Mouse (Mus musculus): ENCODE data around the gene Ramp2. TPM values are rescaled to one million over a fixed set of nuclear protein-coding genes. Genes with fewer than 3 reads are reported as not detected.

Ramp2 gene
- polyA plus RNA-seq, 1 experiment from 2014 or later = 117 TPM

DNA sequence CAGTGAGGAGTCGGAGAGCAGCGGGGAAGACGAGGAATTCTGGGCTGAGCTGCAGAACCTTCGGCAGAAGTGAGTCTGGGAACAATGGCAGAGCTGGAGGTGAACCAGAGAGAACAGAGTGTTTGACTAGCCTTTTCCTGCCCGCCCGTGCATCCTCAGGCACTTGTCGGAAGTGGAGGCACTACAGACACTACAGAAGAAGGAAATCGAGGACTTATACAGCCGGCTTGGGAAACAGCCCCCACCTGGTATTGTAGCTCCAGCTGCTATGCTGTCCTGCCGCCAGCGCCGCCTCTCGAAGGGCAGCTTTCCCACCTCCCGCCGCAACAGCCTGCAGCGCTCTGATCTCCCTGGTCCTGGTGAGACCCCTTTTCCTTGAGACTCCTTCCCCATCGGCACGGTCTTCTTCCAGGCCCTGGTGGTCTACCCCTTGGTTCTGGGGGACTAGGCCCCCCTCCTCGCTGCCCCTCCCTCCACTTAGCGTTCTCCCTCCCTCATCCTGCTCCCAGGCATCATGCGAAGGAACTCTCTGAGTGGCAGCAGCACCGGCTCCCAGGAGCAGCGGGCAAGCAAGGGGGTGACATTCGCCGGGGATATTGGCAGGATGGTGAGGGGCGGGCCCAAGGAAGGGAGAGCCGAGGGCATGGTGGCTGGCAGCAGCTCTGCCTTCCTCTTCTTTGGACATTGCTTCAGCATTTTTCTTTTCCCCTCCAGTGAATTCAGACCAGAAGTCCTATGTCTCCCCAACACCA lies 30.7 kb downstream of the Ramp2 start:
- Histone ChIP-seq H3K4me3 (replicated peaks; ENCODE audit: low read length) (no peak overlapping the region), H3K9me3 (ENCODE audit: control insufficient read depth, low read length) (no peaks in the 10 kb centered on the region), H3K27me3 (ENCODE audit: control insufficient read depth, insufficient read depth, low read length) (no peaks in the 10 kb centered on the region), H3K27ac (no peak overlapping the region), H3K4me1 (replicated peaks; ENCODE audit: control insufficient read depth, insufficient read depth, low read length) (peaks cover 13% of the 10 kb centered on the region), H3K9ac (no peak overlapping the region), H3K4me2 (replicated peaks) (peak overlapping the region; percentile 16; the same call in 1 of the 2 replicates), H3K36me3 (replicated peaks; ENCODE audit: control insufficient read depth, insufficient read depth) (no peaks in the 10 kb centered on the region)
- ATAC-seq (ENCODE audit: low FRiP score) (no peak), DNase-seq (ENCODE audit: low spot score) (no peak)
- WGBS = 24% methylated on average over 27 of the region's 27 CpGs

GRCm38 (mm10) chr11:101277381-101278222 lies 31.8 kb downstream of the Ramp2 start:
- Histone ChIP-seq H3K4me1 (replicated peaks; ENCODE audit: control insufficient read depth, insufficient read depth, low read length) (peaks cover 13% of the 10 kb centered on the region), H3K27me3 (ENCODE audit: control insufficient read depth, insufficient read depth, low read length) (no peaks in the 10 kb centered on the region), H3K9me3 (ENCODE audit: control insufficient read depth, low read length) (no peaks in the 10 kb centered on the region), H3K27ac (no peak overlapping the region), H3K9ac (peak overlapping the region; percentile 75), H3K4me2 (replicated peaks) (peak overlapping the region; percentile 88), H3K4me3 (replicated peaks; ENCODE audit: low read length) (peak overlapping the region; percentile 59), H3K36me3 (replicated peaks; ENCODE audit: control insufficient read depth, insufficient read depth) (no peaks in the 10 kb centered on the region)
- 75% methylated on average over 12 of the region's 12 CpGs for WGBS
- no peak for ATAC-seq (ENCODE audit: low FRiP score)
- DNase-seq (ENCODE audit: low spot score) = no peak

- DNase-seq (ENCODE audit: low spot score) (peak; percentile 90), ATAC-seq (ENCODE audit: low FRiP score) (peak; percentile 95)
- H3K27me3 ChIP-seq (ENCODE audit: control insufficient read depth, insufficient read depth, low read length) = no peaks in the 10 kb centered on the region
- 12% methylated on average over 45 of the region's 45 CpGs for WGBS
- peak within 1 kb of the TSS; percentile 88 for H3K4me2 ChIP-seq (replicated peaks)
- H3K9me3 ChIP-seq (ENCODE audit: control insufficient read depth, low read length) = no peaks in the 10 kb centered on the region
- peak within 1 kb of the TSS; percentile 59 for H3K4me3 ChIP-seq (replicated peaks; ENCODE audit: low read length)
- peaks cover 13% of the 10 kb centered on the region for H3K4me1 ChIP-seq (replicated peaks; ENCODE audit: control insufficient read depth, insufficient read depth, low read length)
- H3K9ac ChIP-seq = peak within 1 kb of the TSS; percentile 75
- peak within 1 kb of the TSS; percentile 69 for H3K27ac ChIP-seq
- no peaks in the 10 kb centered on the region for H3K36me3 ChIP-seq (replicated peaks; ENCODE audit: control insufficient read depth, insufficient read depth)
Observed at GRCm38 (mm10) chr11:101278223-101279192, 32.7 kb downstream of the Ramp2 start, which contains the start of the genes Cntd1 and Coa3. Cntd1 (plus strand) TSS chr11:101279012. Coa3 (minus strand) TSS chr11:101279114.

DNA sequence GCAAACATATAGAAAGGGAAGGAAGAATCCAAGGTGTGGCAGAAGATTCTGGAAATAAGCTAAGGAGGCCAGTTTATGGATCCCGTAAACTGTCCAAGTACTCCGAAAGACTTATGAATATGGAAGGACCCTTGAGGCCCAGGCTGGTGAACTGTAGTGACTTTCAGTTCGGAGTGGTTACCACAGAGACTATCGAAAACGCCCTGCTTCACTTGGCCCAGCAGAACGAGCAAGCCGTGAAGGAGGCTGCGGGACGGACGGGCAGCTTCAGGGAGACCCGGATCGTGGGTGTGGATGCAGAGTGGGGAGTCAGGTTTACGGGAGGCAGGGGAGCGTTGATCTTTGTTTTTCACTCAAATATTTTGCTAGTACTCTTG lies 33.4 kb downstream of the Ramp2 start:
- H3K36me3 ChIP-seq (replicated peaks; ENCODE audit: control insufficient read depth, insufficient read depth) = no peaks in the 10 kb centered on the region
- ATAC-seq (ENCODE audit: low FRiP score) (peak; percentile 32; the same call in 1 of the 2 replicates), DNase-seq (ENCODE audit: low spot score) (no peak)
- H3K4me1 ChIP-seq (replicated peaks; ENCODE audit: control insufficient read depth, insufficient read depth, low read length) = peaks cover 13% of the 10 kb centered on the region
- no peaks in the 10 kb centered on the region for H3K9me3 ChIP-seq (ENCODE audit: control insufficient read depth, low read length)
- no peaks in the 10 kb centered on the region for H3K27me3 ChIP-seq (ENCODE audit: control insufficient read depth, insufficient read depth, low read length)
- no peak overlapping the region for H3K9ac ChIP-seq
- H3K4me3 ChIP-seq (replicated peaks; ENCODE audit: low read length) = peak overlapping the region; percentile 59
- 61% methylated on average over 14 of the region's 14 CpGs for WGBS
- peak overlapping the region; percentile 88 for H3K4me2 ChIP-seq (replicated peaks)
- no peak overlapping the region for H3K27ac ChIP-seq

- peaks cover 13% of the 10 kb centered on the region for H3K4me1 ChIP-seq (replicated peaks; ENCODE audit: control insufficient read depth, insufficient read depth, low read length)
- ATAC-seq (ENCODE audit: low FRiP score) = no peak
- peaks cover 4% of the 10 kb centered on the region; the same call in 1 of the 2 replicates for H3K36me3 ChIP-seq (replicated peaks; ENCODE audit: control insufficient read depth, insufficient read depth)
- H3K4me3 ChIP-seq (replicated peaks; ENCODE audit: low read length) = no peak overlapping the region
- no peaks in the 10 kb centered on the region for H3K27me3 ChIP-seq (ENCODE audit: control insufficient read depth, insufficient read depth, low read length)
- no peaks in the 10 kb centered on the region for H3K9me3 ChIP-seq (ENCODE audit: control insufficient read depth, low read length)
- 50% methylated on average over 7 of the region's 7 CpGs for WGBS
- no peak overlapping the region for H3K27ac ChIP-seq
- H3K9ac ChIP-seq = no peak overlapping the region
- no peak for DNase-seq (ENCODE audit: low spot score)
- H3K4me2 ChIP-seq (replicated peaks) = no peak overlapping the region
Observed at GRCm38 (mm10) chr11:101280837-101281236, 35.0 kb downstream of the Ramp2 start.

DNA sequence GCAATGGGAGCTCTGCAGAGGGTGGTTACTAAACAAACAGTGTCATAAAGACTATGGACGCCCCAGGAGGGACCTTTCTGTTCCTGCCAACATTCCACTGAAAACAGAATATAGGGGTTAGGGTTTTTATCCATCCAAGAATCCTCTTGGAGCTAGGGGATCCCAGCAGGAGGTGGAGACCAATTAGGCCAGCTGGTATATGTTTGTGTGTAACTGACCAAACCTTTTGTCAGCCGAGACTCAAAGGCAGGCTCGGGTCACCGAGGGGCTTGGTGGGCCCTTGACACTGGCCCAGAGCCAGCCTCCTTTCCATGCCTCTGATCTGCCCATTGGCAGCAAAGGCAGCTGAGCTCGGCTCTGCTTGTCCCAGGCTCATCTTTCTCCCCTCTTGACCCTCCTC lies 37.1 kb downstream of the Ramp2 start:
- Histone ChIP-seq H3K4me1 (replicated peaks; ENCODE audit: control insufficient read depth, insufficient read depth, low read length) (peaks cover 5% of the 10 kb centered on the region), H3K9ac (no peak overlapping the region), H3K27ac (no peak overlapping the region), H3K27me3 (ENCODE audit: control insufficient read depth, insufficient read depth, low read length) (no peaks in the 10 kb centered on the region), H3K36me3 (replicated peaks; ENCODE audit: control insufficient read depth, insufficient read depth) (peaks cover 23% of the 10 kb centered on the region), H3K4me2 (replicated peaks) (no peak overlapping the region), H3K4me3 (replicated peaks; ENCODE audit: low read length) (no peak overlapping the region), H3K9me3 (ENCODE audit: control insufficient read depth, low read length) (no peaks in the 10 kb centered on the region)
- ATAC-seq (ENCODE audit: low FRiP score) = no peak
- WGBS = 33% methylated on average over 5 of the region's 5 CpGs
- no peak for DNase-seq (ENCODE audit: low spot score)

DNA sequence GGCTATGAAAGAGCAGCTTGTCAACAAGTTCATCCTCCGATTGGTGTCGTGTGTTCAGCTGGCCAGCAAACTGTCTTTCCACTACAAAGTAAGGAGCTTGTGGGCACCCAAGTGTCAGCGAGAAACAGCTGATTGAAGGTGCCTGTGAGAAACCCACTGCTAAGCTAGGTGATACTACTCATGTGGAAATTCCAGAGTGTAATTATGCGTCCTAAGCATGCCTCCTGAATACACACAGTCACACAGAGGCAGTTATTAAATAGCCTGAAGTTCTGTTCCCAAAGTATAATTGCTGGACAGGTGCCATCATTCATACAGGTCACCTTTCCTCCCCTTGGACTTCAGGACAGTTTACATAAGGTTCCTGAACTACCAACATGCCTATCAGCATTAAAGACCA lies 38.0 kb downstream of the Ramp2 start:
- no peak overlapping the region for H3K4me3 ChIP-seq (replicated peaks; ENCODE audit: low read length)
- DNase-seq (ENCODE audit: low spot score) = no peak

DNA sequence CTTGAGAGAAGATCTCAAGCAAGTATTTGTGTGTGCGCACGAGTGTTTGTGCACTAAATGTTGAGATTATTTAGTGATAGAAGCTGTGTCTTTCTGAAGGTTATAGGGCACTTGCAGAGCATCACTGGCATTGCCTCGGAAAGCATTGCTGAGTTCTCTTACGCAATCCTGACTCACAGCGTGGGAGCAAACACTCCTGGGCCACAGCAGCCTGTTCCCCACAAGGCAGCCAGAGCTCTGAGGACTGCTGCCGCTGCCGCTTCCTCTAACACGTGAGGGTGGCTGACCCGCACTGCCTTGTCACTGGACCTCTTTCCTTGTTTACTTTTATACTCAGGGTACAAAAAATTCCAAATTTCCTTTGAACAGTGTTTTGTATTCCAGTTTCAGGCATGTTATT lies 41.5 kb downstream of the Ramp2 start:
- Histone ChIP-seq H3K4me3 (replicated peaks; ENCODE audit: low read length) (no peak overlapping the region), H3K9ac (no peak overlapping the region), H3K27ac (no peak overlapping the region), H3K36me3 (replicated peaks; ENCODE audit: control insufficient read depth, insufficient read depth) (peaks cover 67% of the 10 kb centered on the region), H3K9me3 (ENCODE audit: control insufficient read depth, low read length) (no peaks in the 10 kb centered on the region), H3K4me2 (replicated peaks) (no peak overlapping the region), H3K27me3 (ENCODE audit: control insufficient read depth, insufficient read depth, low read length) (no peaks in the 10 kb centered on the region), H3K4me1 (replicated peaks; ENCODE audit: control insufficient read depth, insufficient read depth, low read length) (no peaks in the 10 kb centered on the region)
- DNase-seq (ENCODE audit: low spot score) = no peak
- no peak for ATAC-seq (ENCODE audit: low FRiP score)
- 89% methylated on average over 9 of the region's 9 CpGs for WGBS

More for the DNA sequence above, 38.0 kb downstream of the Ramp2 start:
- H3K4me2 ChIP-seq (replicated peaks) = no peak overlapping the region
- no peak for ATAC-seq (ENCODE audit: low FRiP score)
- no peaks in the 10 kb centered on the region for H3K27me3 ChIP-seq (ENCODE audit: control insufficient read depth, insufficient read depth, low read length)
- no peaks in the 10 kb centered on the region for H3K9me3 ChIP-seq (ENCODE audit: control insufficient read depth, low read length)
- H3K9ac ChIP-seq = no peak overlapping the region
- peaks cover 32% of the 10 kb centered on the region for H3K36me3 ChIP-seq (replicated peaks; ENCODE audit: control insufficient read depth, insufficient read depth)
- 76% methylated on average over 4 of the region's 4 CpGs for WGBS
- H3K4me1 ChIP-seq (replicated peaks; ENCODE audit: control insufficient read depth, insufficient read depth, low read length) = no peaks in the 10 kb centered on the region
- no peak overlapping the region for H3K27ac ChIP-seq
